Mouse (Mus musculus): ENCODE results near the gene Rps6ka5.

Gene Rps6ka5

GRCm38 (mm10) chr12:100501261-100501660 lies 225.5 kb downstream of the Rps6ka5 start:
- DNase-seq (ENCODE audit: low spot score in 2 of 2) = no peak

- no peak for DNase-seq (ENCODE audit: low spot score in 2 of 2)
Observed at GRCm38 (mm10) chr12:100499469-100499868, 227.3 kb downstream of the Rps6ka5 start.

Measured in right cerebral cortex, postnatal 36 days (tissue).